Mouse (Mus musculus) stomach, postnatal 0 days (tissue): ENCODE results near the gene Oxsr1. TPM values are rescaled to one million over a fixed set of nuclear protein-coding genes. Genes with fewer than 3 reads are reported as not detected.

Source experiments
- ATAC-seq: fragments of 200-750 bp; cut with Nextera tagmentation; 2 replicates; pipeline ENCODE4 v1.8.0; 2017; ENCODE audit not compliant: low FRiP score, low TSS enrichment
- DNase-seq: peaks from one replicate; pipeline ENCODE4 v3.0.0-alpha.2; 2016; ENCODE audit warnings: low spot score
- H3K27ac ChIP-seq: fragments of 300-500 bp; sonication (generic); replicated peaks from 2 replicates; pipeline ENCODE4 v1.5.1; 2014; ENCODE audit warnings: mild to moderate bottlenecking, control low read depth
- H3K27me3 ChIP-seq: fragments of 300-500 bp; sonication (generic); 2 replicates; pipeline ENCODE4 v1.6.1; 2014; ENCODE audit warnings: low read length; ENCODE audit not compliant: control insufficient read depth, insufficient read depth
- H3K36me3 ChIP-seq: fragments of 300-500 bp; sonication (generic); 2 replicates; pipeline ENCODE4 v1.6.1; 2014; ENCODE audit warnings: low read length, mixed read lengths; ENCODE audit not compliant: control insufficient read depth, insufficient read depth
- H3K4me1 ChIP-seq: fragments of 300-500 bp; sonication (generic); replicated peaks from 2 replicates; pipeline ENCODE4 v1.6.1; 2014; ENCODE audit warnings: antibody characterized with exemption; ENCODE audit not compliant: control insufficient read depth, insufficient read depth
- H3K4me2 ChIP-seq: fragments of 300-500 bp; sonication (generic); replicated peaks from 2 replicates; pipeline ENCODE4 v1.6.1; 2014; ENCODE audit warnings: low read depth, mild to moderate bottlenecking, control low read depth, moderate library complexity
- H3K4me3 ChIP-seq: fragments of 300-500 bp; sonication (generic); 2 replicates; pipeline ENCODE4 v1.5.1; 2014; ENCODE audit warnings: low read depth, low read length, control low read depth
- H3K9ac ChIP-seq: fragments of 300-500 bp; sonication (generic); 2 replicates; pipeline ENCODE4 v1.6.1; 2014; ENCODE audit warnings: mild to moderate bottlenecking, low read length, control low read depth, mixed read lengths
- H3K9me3 ChIP-seq: fragments of 300-500 bp; sonication (generic); 2 replicates; pipeline ENCODE4 v1.6.1; 2016; ENCODE audit warnings: low read length; ENCODE audit not compliant: control insufficient read depth
- CTCF ChIP-seq: IDR thresholded peaks from 2 replicates; pipeline ENCODE4 v1.5.1; 2016; ENCODE audit warnings: antibody characterized with exemption, low read depth, mild to moderate bottlenecking, moderate library complexity
- EP300 ChIP-seq: optimal IDR thresholded peaks from 2 replicates; pipeline ENCODE3; 2016; ENCODE audit warnings: antibody characterized with exemption
- WGBS: fragments of 180-500 bp; shearing (Covaris S2); extraction: QIAGEN DNeasy Blood & Tissue Kit; methylation state at CpG from one replicate; pipeline ENCODE4 v1.1.7; 2014; 5-methylcytosine and 5-hydroxymethylcytosine counted together
- polyA plus RNA-seq: library from polyadenylated mRNA; unstranded; fragments of >200 nt; fragmentation: Nextera tagmentation; extraction: Ambion mirVana; gene quantifications from 2 replicates; pipeline ENCODE4 v1.2.1, GENCODE M21; 2015

Oxsr1 gene
- polyA plus RNA-seq, 1 experiment from 2014 or later, result 8.7 TPM

- H3K9me3 ChIP-seq, result no peaks in the 10 kb centered on the region
- H3K4me3 ChIP-seq, result no peak overlapping the region
- peaks cover 6% of the 10 kb centered on the region; the same call in 1 of the 2 replicates for H3K36me3 ChIP-seq
- DNase-seq, result no peak
- no peak overlapping the region for H3K9ac ChIP-seq
- WGBS, result 91% methylated on average over 4 of the region's 4 CpGs
- no peak overlapping the region for H3K27ac ChIP-seq
- H3K4me1 ChIP-seq, result no peaks in the 10 kb centered on the region
- TF ChIP-seq EP300, result no peak
- TF ChIP-seq CTCF, result no peak
- no peak for ATAC-seq
- H3K27me3 ChIP-seq, result no peaks in the 10 kb centered on the region
- H3K4me2 ChIP-seq, result no peak overlapping the region
Measured at GRCm38 (mm10) chr9:119263067-119263466, 59.2 kb downstream of the Oxsr1 start.

DNA sequence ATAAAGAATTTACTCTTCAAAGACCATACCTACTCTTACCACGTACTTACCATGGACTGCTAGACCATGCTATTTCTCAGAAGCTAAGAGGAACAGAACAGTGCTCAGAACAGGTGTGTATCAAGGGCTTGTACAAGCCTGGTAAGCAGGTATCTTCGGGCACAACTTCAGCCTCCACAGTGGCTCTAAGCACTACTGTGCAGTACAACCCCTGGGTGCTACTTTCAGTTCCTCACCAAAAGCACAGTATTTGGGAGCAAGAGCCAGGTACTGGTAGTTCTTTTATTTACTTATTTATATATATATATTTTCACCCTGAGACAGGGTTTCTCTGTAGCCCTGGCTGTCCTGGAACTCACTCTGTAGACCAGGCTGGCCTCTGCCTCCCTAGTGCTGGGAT, 61.4 kb downstream of the Oxsr1 start:
- H3K36me3 ChIP-seq, result peaks cover 8% of the 10 kb centered on the region; the same call in 1 of the 2 replicates
- WGBS, result 97% methylated on average over 2 of the region's 2 CpGs

GRCm38 (mm10) chr9:119258785-119259184, 63.4 kb downstream of the Oxsr1 start:
- H3K9me3 ChIP-seq, result no peaks in the 10 kb centered on the region
- no peaks in the 10 kb centered on the region for H3K4me1 ChIP-seq
- H3K36me3 ChIP-seq, result peaks cover 12% of the 10 kb centered on the region; the same call in 1 of the 2 replicates
- WGBS, result 91% methylated on average over 2 of the region's 2 CpGs
- H3K4me2 ChIP-seq, result no peak overlapping the region
- DNase-seq (no peak), ATAC-seq (no peak)
- TF ChIP-seq CTCF (no peak), EP300 (no peak)
- no peak overlapping the region for H3K4me3 ChIP-seq
- H3K9ac ChIP-seq, result no peak overlapping the region
- H3K27ac ChIP-seq, result no peak overlapping the region
- no peaks in the 10 kb centered on the region for H3K27me3 ChIP-seq

More for the DNA sequence above, 61.4 kb downstream of the Oxsr1 start:
- Histone ChIP-seq H3K4me1 (no peaks in the 10 kb centered on the region), H3K4me2 (no peak overlapping the region), H3K9me3 (no peaks in the 10 kb centered on the region), H3K27me3 (no peaks in the 10 kb centered on the region), H3K4me3 (no peak overlapping the region), H3K9ac (no peak overlapping the region), H3K27ac (no peak overlapping the region)
- TF ChIP-seq EP300, result no peak
- no peak for TF ChIP-seq CTCF
- DNase-seq, result no peak
- ATAC-seq, result no peak

GRCm38 (mm10) chr9:119258128-119258527, 64.1 kb downstream of the Oxsr1 start:
- ATAC-seq (no peak), DNase-seq (no peak)
- H3K27ac ChIP-seq, result no peak overlapping the region
- H3K4me3 ChIP-seq, result no peak overlapping the region
- H3K36me3 ChIP-seq, result peaks cover 12% of the 10 kb centered on the region; the same call in 1 of the 2 replicates
- no peaks in the 10 kb centered on the region for H3K9me3 ChIP-seq
- WGBS, result 71% methylated on average over 5 of the region's 5 CpGs
- H3K9ac ChIP-seq, result no peak overlapping the region
- no peak overlapping the region for H3K4me2 ChIP-seq
- no peaks in the 10 kb centered on the region for H3K4me1 ChIP-seq
- TF ChIP-seq EP300, result no peak
- no peak for TF ChIP-seq CTCF
- H3K27me3 ChIP-seq, result no peaks in the 10 kb centered on the region

- no peak overlapping the region for H3K9ac ChIP-seq
- H3K9me3 ChIP-seq, result no peaks in the 10 kb centered on the region
- peaks cover 13% of the 10 kb centered on the region; the same call in 1 of the 2 replicates for H3K36me3 ChIP-seq
- TF ChIP-seq CTCF (no peak), EP300 (no peak)
- H3K4me2 ChIP-seq, result no peak overlapping the region
- no peaks in the 10 kb centered on the region for H3K27me3 ChIP-seq
- H3K27ac ChIP-seq, result no peak overlapping the region
- ATAC-seq (no peak), DNase-seq (no peak)
- 96% methylated on average over 12 of the region's 12 CpGs for whole genome bisulfite sequencing
- no peak overlapping the region for H3K4me3 ChIP-seq
- no peaks in the 10 kb centered on the region for H3K4me1 ChIP-seq
Measured at GRCm38 (mm10) chr9:119256161-119256560, 66.1 kb downstream of the Oxsr1 start.

GRCm38 (mm10) chr9:119255096-119255495, 67.1 kb downstream of the Oxsr1 start:
- Histone ChIP-seq H3K4me2 (no peak overlapping the region), H3K9me3 (no peaks in the 10 kb centered on the region), H3K4me3 (no peak overlapping the region), H3K36me3 (peaks cover 14% of the 10 kb centered on the region; the same call in 1 of the 2 replicates), H3K27me3 (no peaks in the 10 kb centered on the region), H3K4me1 (no peaks in the 10 kb centered on the region), H3K27ac (no peak overlapping the region), H3K9ac (no peak overlapping the region)
- WGBS, result 72% methylated on average over 1 of the region's 1 CpGs
- no peak for TF ChIP-seq EP300
- TF ChIP-seq CTCF, result no peak
- DNase-seq (no peak), ATAC-seq (no peak)
